Mouse (Mus musculus): Measurements from ENCODE around the gene Rgcc.

Rgcc gene

DNA sequence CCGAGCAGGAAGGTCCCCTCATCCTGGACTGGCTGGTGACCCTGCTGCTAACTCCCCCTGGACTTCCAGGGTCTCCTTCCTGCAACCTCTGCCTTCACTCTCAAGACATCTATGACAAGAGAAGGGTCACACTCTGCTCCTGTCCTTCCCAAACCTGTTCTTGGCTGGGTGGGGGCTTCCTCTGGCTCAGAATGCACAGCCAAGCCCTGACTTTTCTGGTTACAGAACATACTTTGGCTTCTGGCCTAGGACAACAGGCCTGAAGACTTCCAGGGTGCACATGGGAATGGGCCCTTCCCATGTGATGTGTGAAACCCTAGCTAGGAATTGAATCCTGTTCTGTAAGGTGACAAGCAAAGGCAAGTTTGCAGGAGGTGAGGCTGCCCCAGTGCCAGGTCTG, 22.0 kb downstream of the Rgcc start:
- DNase-seq (ENCODE audit: low spot score in 2 of 2) = no peak

DNA sequence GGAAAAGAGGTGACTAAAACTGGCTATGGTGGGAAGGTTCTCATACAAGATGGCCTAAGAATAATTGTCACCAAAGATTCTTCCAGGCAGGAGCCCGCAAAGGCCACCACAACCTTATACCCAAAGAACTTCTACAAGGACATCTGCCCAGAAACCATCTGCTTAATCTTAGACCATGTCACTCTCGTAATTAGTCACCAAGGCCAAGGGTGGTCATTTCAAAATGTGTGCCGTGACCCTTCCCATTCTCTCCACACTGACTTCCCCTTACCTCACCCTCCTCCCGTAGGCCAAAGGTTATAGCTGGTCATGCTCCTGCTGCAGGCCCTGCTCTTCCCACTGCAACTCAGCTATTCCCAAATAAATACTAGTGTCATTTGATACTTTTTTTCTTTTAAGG, 22.5 kb downstream of the Rgcc start:
- DNase-seq (ENCODE audit: low spot score in 2 of 2) = no peak

DNA sequence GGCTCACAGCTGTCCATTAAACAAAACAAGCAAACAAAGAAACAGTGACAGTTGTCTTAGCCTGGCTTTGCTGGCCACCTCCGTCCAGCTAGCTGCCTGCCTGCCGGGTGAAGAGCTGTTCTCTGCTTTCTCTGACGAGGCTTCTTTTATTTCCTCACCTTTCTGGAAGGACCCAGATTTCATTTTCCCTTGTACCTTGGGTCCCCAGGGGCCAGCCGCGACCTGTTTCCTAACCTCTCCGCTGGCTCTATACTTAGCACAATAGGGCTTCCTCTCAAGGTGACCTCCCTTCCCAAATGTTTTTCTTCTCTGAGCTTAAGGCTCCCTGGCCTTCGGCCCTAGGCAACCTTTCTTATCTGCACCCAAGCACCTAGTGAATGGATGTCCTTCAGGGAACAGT, 23.5 kb downstream of the Rgcc start:
- no peak for DNase-seq (ENCODE audit: low spot score in 2 of 2)

DNA sequence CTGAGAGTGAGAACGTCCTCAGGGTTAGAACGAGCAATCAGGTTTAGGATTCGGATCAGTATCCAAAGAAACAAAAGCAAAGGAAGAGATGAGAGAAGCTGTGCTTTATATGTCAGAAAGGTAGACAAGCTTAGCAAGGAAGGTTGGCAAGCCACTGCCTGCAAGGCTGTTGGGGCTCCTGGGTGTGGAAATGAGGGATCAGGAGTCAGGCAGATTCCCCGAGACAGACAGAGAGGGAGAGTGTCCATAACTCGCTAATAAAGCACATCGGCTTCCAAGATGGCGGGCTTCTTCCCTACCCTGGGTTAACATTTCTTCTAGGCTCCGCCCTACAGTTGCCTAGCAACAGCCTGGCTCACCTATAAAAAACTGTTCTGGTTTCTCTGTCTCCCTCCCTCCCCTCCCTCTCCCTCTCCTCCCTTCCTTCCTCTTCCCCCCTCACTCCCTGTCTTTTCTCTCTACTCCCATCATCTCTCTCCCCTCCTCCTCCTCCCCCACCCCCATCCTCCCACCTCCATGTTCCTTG, 25.5 kb downstream of the Rgcc start:
- DNase-seq (ENCODE audit: low spot score in 2 of 2) = no peak

DNA sequence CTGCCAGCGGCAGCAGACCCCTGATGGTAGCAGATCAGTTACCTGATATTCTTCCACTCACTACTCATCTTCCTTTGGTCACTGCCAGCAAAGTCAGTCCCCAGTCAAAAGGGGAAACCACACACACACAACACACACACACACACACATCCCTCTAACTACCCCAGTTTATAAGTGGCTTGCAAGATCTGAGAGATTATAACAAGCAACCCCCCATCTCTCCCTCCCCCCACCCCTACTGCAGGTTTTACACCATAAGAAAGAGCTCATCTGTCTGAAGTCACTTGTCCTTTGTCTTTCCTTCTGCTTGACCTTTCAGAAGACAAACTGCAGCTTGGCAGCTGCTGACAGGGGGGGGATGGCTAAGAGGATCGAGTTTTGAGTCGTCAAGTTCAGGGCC, 26.0 kb downstream of the Rgcc start:
- no peak for DNase-seq (ENCODE audit: low spot score in 2 of 2)

DNA sequence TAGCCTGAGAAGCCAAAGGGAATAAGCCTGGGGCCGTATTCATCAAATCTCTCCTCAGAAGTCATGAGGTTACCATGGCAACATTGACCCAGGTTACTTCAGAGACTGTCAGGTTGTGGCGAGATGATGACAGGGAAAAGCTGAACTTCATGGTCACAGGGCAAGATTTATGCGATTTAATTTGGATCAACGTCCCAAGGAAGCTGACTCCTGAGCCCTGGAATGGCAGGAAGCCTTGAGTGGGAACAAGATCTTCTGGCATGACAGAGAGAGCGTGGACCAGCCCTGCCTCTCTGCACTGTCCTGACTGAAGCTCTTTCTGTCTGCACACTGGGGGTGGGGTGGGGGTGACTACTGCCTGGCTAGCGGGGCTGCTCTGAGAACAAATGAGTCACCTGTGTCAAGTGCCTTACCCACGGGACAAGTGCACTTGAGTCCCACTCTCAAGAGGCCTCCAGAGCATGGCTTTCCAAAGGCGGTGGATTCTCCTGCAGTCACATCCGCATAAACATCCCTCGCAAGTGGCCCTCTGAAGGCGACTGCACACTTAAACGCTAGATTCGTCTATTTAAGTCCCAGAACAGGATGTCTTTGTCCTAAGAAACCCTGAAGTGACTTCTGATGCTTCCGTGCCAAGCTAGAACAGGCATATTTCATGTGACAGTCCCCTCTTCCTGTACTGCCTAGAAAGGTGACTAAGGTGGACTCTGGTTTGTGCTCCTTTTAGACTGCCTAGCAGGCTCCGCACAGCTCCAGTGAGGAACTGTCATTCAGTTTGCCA, 27.6 kb downstream of the Rgcc start:
- DNase-seq (ENCODE audit: low spot score in 2 of 2) = no peak

DNA sequence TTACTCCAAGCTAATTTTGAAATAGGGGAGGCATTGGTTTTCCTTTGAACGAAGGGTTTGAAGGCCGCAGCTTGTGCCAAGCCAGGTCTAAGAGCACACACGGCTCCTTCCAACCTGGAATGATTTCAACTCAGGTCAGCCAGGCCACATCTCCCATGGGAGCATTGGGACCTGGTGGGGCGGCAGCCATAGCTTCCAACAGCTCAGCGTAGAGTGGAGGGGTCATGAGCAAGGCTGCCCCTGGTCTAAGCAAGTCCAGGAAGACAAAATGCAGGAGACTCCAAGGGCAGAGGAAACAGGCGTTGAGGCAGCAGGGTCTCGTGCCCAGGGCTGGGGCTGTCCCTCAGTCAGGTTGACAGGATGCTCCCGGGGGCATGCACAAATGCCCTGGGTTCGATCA, 28.5 kb downstream of the Rgcc start:
- no peak for DNase-seq (ENCODE audit: low spot score in 2 of 2)

DNA sequence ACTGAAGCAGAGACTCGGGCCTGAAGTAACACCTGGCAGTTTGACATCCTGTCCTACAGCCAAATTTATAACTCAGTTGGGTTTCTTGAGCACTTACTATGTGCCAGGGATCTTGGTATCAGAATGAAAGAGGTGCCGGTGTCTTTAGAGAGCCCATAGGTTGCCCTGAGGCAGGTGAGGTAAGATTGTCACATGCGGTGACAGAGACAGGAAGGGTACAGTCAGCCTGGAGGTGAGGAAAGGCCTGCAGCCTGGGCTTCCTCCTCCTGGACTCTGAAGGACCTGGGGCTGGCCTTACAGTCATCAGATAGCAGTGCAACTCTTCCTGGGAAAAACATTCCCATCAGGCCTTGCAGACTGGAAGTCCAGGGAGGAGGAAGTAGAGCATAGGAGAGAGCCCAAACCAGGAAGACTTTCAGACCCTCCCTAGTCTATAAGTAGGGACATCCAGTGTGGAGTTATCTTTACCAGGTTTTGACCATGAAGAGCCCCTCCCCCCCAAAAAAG, 29.2 kb downstream of the Rgcc start:
- DNase-seq (ENCODE audit: low spot score in 2 of 2) = no peak

DNA sequence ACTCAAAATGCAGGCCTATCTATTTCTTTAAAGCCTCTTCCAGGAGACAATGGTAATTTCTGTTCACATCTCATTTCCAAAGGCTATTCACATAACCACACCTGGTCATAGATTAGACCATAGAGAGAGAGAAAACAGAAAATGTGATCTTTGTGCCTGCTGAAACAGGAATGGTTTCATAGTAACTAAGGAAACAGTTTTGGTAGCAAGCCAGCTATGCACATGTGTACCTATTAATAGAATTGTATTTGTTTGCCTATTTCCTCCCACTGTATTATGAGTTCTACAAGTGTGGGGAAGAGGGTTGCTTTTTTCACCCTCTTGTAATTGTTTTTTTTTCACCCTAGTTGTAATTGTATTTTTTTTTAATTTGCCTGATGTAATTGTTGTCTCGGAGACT, 31.9 kb downstream of the Rgcc start:
- DNase-seq (ENCODE audit: low spot score in 2 of 2) = no peak

DNA sequence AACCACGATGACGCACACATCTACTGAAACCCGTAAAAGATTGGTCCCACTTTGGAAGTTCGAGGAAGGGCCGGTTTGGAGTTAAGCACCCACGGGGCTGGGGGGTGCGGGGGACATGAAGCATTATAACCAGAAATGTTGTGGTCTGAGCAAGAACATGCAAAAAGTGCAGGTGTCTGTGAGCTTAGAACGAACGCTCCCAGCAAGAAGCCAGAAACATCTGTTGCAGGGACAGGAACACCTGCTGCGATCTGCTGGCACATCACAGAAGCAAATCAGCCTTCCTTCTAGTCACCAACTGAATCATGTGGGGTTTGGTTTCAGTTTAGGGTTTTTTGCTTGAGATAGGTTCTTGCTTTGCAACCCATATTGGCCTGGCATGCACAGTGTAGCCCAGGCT, 33.6 kb downstream of the Rgcc start:
- no peak for DNase-seq (ENCODE audit: low spot score in 2 of 2)

DNA sequence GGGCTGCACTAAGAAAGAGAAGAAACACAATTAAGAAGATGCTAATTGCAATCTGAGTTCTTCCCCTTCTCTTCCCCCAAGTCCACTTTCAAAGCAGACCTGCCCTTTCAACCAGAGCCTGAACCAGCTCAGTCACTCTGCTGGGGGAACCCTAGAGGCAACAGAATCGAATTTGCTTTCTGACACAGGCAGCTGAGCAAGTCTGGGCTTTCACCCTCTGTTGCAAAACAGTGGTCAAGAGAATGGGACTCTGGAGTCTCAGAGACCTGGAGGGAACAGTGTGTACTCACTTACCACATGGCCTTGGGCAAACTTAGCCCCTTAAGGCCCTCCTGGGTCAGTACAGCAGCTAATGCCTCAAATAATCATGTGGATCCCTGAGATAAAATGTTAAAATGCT, 34.1 kb downstream of the Rgcc start:
- no peak for DNase-seq (ENCODE audit: low spot score in 2 of 2)

DNA sequence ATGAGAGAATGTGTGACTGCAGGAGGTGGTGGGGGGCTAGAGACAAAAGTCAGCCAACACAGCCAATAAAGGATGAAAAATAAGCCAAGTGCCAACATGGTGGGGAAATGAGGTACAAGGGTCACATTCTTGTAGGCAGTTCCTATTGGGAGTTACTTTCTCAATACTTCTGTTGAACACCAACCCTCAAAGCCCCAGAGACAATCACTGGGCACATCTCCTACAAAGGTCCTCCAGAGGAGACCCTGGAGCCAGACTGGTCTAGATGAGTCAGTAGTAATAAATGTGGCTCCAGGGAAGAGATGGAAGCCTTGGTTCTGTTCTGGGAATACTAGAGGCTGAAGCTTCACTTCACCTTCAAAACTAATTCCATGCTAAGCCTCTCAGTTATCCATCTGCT, 35.0 kb downstream of the Rgcc start:
- DNase-seq (ENCODE audit: low spot score in 2 of 2) = no peak

DNA sequence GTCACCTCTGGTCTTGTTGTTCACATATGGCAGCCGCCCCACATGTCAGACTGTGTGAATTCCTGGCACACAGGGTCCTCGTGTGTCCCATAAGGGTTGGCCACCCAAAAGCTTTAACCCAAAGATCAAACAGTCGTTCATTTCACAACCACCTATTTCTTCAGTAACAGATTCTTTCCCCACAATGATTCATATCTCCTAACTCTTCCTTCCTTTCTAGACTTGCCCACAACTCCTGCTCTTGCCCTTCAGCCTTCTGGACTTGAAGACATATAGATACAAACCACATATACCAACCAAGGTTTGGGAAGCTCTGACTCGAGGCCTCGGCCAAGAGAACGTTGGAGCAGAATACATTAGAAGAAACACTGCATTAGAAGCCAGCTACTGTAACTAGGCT, 35.7 kb downstream of the Rgcc start:
- no peak for DNase-seq (ENCODE audit: low spot score in 2 of 2)

DNA sequence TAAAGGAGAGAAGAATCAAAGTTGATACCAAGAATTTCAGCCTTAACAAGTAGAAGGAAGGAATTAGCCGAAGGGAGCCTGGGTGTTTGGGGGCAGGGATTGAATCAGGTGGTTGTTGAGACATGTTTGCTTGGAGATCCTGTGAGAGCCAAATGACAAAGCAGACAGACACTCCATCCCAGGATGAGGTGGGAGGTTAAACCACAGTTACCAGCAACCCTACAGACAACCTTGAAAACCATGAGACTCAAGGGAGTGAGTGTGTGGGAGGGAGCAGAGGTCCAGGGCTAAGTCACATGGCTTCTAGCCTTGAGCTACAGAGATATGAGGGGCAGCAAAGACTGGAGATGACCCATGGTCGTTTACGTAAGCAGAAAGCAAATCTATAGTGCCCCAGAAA, 38.1 kb downstream of the Rgcc start:
- DNase-seq (ENCODE audit: low spot score in 2 of 2) = no peak

DNA sequence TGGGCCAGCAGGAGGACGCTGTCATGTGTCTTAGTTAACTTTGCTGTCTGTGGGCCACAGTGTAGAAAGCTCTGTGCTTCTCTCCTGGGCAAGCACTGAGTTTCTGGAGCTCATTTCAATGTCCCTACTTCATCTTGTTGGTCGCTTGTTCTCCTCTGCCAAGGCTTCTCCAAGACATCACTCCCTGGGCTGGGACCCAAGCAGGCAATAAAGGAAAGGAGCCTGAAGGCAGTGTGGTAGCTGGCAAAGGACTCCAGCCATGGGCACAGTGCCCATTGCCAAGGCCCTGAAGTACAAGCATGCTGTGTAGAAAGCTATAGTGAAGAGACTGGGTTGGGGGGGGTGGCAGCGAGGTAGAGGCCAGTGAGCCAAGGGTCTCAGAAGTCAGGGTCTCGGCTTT, 38.8 kb downstream of the Rgcc start:
- no peak for DNase-seq (ENCODE audit: low spot score in 2 of 2)

DNA sequence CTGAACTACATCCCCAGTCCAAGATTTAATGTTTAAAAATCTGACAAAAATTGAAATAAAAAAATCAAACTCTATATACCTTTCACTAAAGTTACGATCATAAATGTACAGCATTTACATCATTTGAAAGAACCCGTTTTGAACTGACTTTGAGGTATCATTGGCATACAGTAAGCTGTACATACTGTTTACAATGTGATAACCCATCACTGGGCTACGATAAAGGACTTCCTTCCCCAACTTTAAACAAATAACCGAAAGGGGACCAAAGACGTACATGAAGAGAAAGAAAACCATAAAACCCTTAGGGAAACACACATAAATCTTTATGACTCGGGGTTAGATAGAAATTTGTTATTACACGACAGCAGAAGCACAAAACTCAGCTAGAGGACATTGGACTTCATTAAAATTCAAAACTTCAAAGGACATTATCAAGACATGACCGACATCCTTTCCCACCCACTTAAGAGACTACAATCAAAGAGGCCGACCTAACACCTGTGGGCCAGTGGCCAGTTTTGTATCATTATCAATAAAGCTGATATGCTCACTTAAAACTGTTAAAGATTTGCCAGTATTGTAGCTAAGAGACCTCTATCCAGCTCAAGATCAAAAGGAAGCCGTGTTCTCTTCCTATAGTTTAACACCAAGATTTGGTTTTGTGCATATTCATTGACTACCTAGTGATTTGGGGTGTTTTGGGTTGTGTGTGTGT, 42.2 kb downstream of the Rgcc start:
- no peak for DNase-seq (ENCODE audit: low spot score in 2 of 2)

DNA sequence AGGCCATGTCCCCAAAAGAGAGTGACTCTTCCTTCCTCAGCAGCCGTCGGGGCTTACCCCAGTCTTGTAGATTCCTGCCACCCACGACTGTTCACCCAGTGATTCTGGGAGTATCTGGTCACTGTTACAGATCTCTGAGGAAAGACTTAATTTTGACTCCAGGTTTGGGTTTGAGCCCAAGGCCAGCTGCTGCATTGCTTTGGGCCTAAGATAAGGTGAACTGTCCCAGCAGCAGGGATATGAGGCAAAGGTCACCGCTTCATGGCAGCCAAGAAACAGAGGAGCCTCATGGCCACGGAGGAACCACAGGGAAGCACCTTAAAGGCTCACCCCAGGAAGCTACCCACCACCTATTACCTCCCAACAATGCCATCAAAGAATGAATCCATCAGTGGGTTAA, 44.8 kb downstream of the Rgcc start:
- no peak for DNase-seq (ENCODE audit: low spot score in 2 of 2)

DNA sequence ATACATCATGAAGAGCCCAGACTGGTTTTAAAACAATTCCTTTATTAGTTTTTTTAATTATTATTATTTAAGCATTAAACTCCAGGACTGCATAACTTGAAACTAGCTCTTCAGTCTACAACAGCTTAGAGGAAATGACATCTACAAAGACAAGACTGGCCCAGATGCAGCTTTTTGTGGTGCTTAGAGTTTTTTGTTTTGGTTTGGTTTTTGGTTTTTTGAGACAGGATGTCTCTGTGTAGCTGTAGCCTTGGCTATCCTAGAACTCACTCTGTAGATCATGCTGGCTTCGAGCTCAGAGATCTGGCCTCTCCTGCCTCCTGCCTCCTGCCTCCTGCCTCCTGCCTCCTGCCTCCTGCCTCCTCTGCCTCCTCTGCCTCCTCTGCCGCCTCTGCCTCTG, 45.7 kb downstream of the Rgcc start:
- DNase-seq (ENCODE audit: low spot score in 2 of 2) = no peak

DNA sequence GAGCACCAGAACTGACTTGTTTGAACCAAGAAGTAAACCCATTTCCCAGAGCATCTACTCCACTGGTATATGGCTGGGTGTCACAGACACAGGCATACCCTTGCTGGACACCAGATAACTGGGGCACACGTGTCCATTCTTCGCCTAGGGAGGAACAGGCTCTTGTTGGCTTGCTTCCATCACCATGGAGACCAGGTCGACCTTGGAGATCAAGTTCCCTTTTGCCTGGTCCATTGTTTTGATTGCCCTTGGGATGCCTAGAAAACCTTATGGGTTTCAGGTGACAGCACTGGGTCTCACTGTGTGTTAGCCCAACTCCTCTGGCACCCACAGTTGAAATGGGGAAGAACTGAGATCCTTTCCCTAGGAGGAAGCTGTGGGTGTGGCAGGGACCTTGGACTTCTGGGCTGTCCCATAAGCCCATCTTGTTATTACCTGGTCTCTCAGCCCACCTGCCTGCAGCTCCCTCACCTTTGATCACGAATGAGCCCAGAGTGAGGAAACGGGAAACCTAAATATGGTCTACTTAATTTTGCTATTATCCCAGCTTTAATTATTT, 49.6 kb downstream of the Rgcc start:
- no peak for DNase-seq (ENCODE audit: low spot score in 2 of 2)

DNA sequence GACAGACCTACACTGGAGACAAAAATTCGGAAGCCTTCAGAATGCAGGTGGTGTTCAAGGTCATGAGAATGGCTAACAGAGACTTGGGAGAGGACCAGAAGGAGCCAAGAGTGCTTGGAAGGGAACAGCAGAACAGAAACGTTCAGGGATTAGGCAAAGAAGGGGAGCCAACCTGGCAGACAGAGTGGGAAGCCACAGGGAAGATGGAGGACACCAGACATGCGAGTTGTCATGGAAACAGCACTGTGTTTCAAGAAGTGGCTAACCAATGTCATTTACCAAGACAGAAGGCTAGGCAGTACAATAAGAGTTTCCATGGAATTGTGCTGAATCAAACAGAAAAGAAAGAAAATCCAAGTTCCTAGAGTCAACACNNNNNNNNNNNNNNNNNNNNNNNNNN, 56.9 kb downstream of the Rgcc start:
- no peak for DNase-seq (ENCODE audit: low spot score in 2 of 2)

DNA sequence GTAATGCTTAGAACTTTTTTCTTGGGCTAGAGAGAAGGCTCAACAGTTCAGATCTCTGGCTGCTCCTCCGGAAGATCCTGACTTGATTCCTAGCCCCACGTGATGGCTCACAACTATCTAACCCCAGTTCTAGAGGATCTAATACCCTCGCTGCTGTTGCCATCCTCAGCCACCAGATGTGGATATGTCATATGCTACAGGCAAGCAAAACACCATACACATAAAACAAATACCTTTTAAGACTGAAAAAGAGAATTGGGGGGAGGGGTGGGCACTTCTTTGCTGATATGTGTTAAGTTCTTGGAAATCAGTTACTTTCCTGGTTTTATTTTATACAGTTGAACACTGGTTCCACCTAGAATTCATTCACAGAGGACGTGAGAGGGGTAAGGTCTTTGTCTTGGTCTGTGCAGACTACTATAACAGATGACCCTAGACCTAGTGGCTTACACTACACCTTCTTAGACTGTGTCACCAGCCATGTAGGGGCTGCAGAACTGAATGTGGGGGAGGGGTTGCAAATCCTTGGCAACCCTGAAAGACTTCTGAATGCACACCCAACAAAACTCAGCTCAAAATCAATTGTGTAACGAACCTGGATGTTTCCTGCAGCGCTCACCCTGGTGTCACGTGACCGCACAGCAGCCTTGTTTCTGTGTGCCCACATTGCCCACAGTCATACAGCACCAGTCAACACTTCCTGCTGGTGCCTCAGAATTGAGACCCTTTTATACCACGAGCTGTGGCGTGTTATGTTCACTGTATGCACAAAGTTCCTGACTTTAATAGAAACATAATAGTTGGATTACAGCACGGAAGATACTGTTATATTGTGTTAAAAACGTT, 58.2 kb downstream of the Rgcc start:
- no peak for DNase-seq (ENCODE audit: low spot score in 2 of 2)

DNA sequence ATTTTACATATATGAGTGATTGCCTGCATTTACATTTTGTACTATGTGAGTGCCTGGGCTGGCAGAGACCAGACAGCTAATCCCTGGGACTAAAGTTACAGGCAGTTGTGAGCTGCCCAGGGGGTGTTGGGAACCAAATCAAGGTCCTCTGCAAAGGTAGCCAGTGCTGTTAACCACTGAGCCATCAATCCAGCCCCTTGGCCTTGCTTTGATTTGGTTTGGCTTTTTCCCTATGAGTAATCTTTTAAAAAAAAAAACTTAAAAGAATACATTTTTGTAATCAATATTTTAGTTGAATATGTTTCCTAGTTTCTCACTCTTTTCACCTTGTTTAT, 59.1 kb downstream of the Rgcc start:
- DNase-seq (ENCODE audit: low spot score in 2 of 2) = no peak

Measured in spleen, postnatal 14 days (tissue).